Mouse (Mus musculus): ENCODE measurements around the gene Aig1. TPM values are rescaled to one million over a fixed set of nuclear protein-coding genes. Genes with fewer than 3 reads are reported as not detected.

The Aig1 gene
- total and polyA plus RNA-seq, 3 experiments: 0.13 TPM; not detected in 2

- DNase-seq (ENCODE audit: low read depth, low spot score): no peak
- Histone ChIP-seq H3K4me1 (ENCODE audit: control insufficient read depth in 1 of 2, insufficient read depth in 2 of 2, low read length in 2 of 2) (no peaks in the 10 kb centered on the region), H3K9me3 (replicated peaks; ENCODE audit: insufficient read depth, low read length) (no peaks in the 10 kb centered on the region), H3K27me3 (ENCODE audit: control insufficient read depth in 1 of 2, insufficient read depth in 2 of 2, low read length in 2 of 2) (no peaks in the 10 kb centered on the region), H3K79me2 (ENCODE audit: control insufficient read depth, insufficient read depth, low read length, poor library complexity) (no peaks in the 10 kb centered on the region), H3K4me3 (ENCODE audit: control insufficient read depth in 1 of 2, insufficient read depth in 1 of 2, low read depth in 2 of 2, low read length in 2 of 2) (no peak overlapping the region), H3K36me3 (ENCODE audit: control insufficient read depth in 1 of 2, insufficient read depth in 2 of 2, low read length in 2 of 2) (no peaks in the 10 kb centered on the region), H3K9ac (ENCODE audit: control insufficient read depth, low read depth, low read length, poor library complexity, severe bottlenecking) (no peak overlapping the region), H3K27ac (ENCODE audit: control insufficient read depth, low read depth, low read length) (no peak overlapping the region)
- TF ChIP-seq EP300 (IDR thresholded peaks at IDR 0.05; ENCODE audit: low read depth in 1 of 2, low read length in 2 of 2) (no peak), ZNF384 (IDR thresholded peaks at IDR 0.05; ENCODE audit: low read depth, low read length) (no peak), ZMIZ1 (IDR thresholded peaks at IDR 0.05; ENCODE audit: low read depth, low read length) (no peak), USF2 (IDR thresholded peaks at IDR 0.05; ENCODE audit: borderline replicate concordance in 1 of 2, insufficient read depth in 1 of 2, low read depth in 1 of 2, low read length in 2 of 2) (no peak), GABPA (IDR thresholded peaks at IDR 0.05; ENCODE audit: low read depth, low read length) (no peak), MXI1 (IDR thresholded peaks at IDR 0.05; ENCODE audit: low read depth, low read length) (no peak), UBTF (IDR thresholded peaks at IDR 0.05; ENCODE audit: borderline replicate concordance, insufficient read depth, low read depth, low read length) (no peak), GATA1 (IDR thresholded peaks at IDR 0.05; ENCODE audit: low read depth, low read length) (no peak), MAZ (IDR thresholded peaks at IDR 0.05; ENCODE audit: low read depth, low read length) (no peak), JUND (IDR thresholded peaks at IDR 0.05; ENCODE audit: low read depth, low read length) (no peak), MEF2A (IDR thresholded peaks at IDR 0.05; ENCODE audit: extremely low read depth, insufficient replicate concordance, low read depth, low read length, poor library complexity, severe bottlenecking) (no peak)
These were observed 172.5 kb downstream of the Aig1 start for GRCm38 (mm10) chr10:13696326-13696725.

- H3K36me3 ChIP-seq (ENCODE audit: control insufficient read depth in 1 of 2, insufficient read depth in 2 of 2, low read length in 2 of 2): no peaks in the 10 kb centered on the region
- TF ChIP-seq CTCF (IDR thresholded peaks at IDR 0.05 in 2 of 3, conservative IDR thresholded peaks at IDR 0.05 in 1 of 3; ENCODE audit: control insufficient read depth in 1 of 3, insufficient read depth in 1 of 3, low read depth in 2 of 3, low read length in 3 of 3, poor library complexity in 1 of 3, severe bottlenecking in 1 of 3) (no peak), RCOR1 (IDR thresholded peaks at IDR 0.05; ENCODE audit: low read depth, low read length) (no peak), ETS1 (IDR thresholded peaks at IDR 0.05; ENCODE audit: low read depth, low read length) (no peak)
- H3K27me3 ChIP-seq (ENCODE audit: control insufficient read depth in 1 of 2, insufficient read depth in 2 of 2, low read length in 2 of 2): no peaks in the 10 kb centered on the region
These were observed 175.5 kb downstream of the Aig1 start for GRCm38 (mm10) chr10:13693276-13693675.

GRCm38 (mm10) chr10:13690773-13691172, 178.0 kb downstream of the Aig1 start:
- Histone ChIP-seq H3K9me3 (replicated peaks; ENCODE audit: insufficient read depth, low read length) (no peaks in the 10 kb centered on the region), H3K27ac (ENCODE audit: control insufficient read depth, low read depth, low read length) (no peak overlapping the region), H3K27me3 (ENCODE audit: control insufficient read depth in 1 of 2, insufficient read depth in 2 of 2, low read length in 2 of 2) (no peaks in the 10 kb centered on the region), H3K4me3 (ENCODE audit: control insufficient read depth in 1 of 2, insufficient read depth in 1 of 2, low read depth in 2 of 2, low read length in 2 of 2) (no peak overlapping the region), H3K4me1 (ENCODE audit: control insufficient read depth in 1 of 2, insufficient read depth in 2 of 2, low read length in 2 of 2) (no peaks in the 10 kb centered on the region), H3K36me3 (ENCODE audit: control insufficient read depth in 1 of 2, insufficient read depth in 2 of 2, low read length in 2 of 2) (no peaks in the 10 kb centered on the region), H3K79me2 (ENCODE audit: control insufficient read depth, insufficient read depth, low read length, poor library complexity) (no peaks in the 10 kb centered on the region), H3K9ac (ENCODE audit: control insufficient read depth, low read depth, low read length, poor library complexity, severe bottlenecking) (no peak overlapping the region)
- TF ChIP-seq POLR2AphosphoS5 (IDR thresholded peaks at IDR 0.05; ENCODE audit: borderline replicate concordance, low read depth, low read length) (no peak), MYC (IDR thresholded peaks at IDR 0.05; ENCODE audit: low read depth, low read length) (no peak), E2F4 (IDR thresholded peaks at IDR 0.05; ENCODE audit: borderline replicate concordance, low read depth, low read length) (no peak), ZC3H11A (IDR thresholded peaks at IDR 0.05; ENCODE audit: low read depth, low read length) (no peak), HCFC1 (IDR thresholded peaks at IDR 0.05; ENCODE audit: low read depth, low read length) (no peak), GABPA (IDR thresholded peaks at IDR 0.05; ENCODE audit: low read depth, low read length) (no peak), RAD21 (IDR thresholded peaks at IDR 0.05; ENCODE audit: low read depth, low read length) (no peak)
- DNase-seq (ENCODE audit: low read depth, low spot score): no peak

More at GRCm38 (mm10) chr10:13693276-13693675, 175.5 kb downstream of the Aig1 start:
- H3K4me1 ChIP-seq (ENCODE audit: control insufficient read depth in 1 of 2, insufficient read depth in 2 of 2, low read length in 2 of 2): no peaks in the 10 kb centered on the region
- H3K79me2 ChIP-seq (ENCODE audit: control insufficient read depth, insufficient read depth, low read length, poor library complexity): no peaks in the 10 kb centered on the region
- no peaks in the 10 kb centered on the region for H3K9me3 ChIP-seq (replicated peaks; ENCODE audit: insufficient read depth, low read length)
- DNase-seq (ENCODE audit: low read depth, low spot score): no peak
- H3K4me3 ChIP-seq (ENCODE audit: control insufficient read depth in 1 of 2, insufficient read depth in 1 of 2, low read depth in 2 of 2, low read length in 2 of 2): no peak overlapping the region
- H3K9ac ChIP-seq (ENCODE audit: control insufficient read depth, low read depth, low read length, poor library complexity, severe bottlenecking): no peak overlapping the region
- no peak overlapping the region for H3K27ac ChIP-seq (ENCODE audit: control insufficient read depth, low read depth, low read length)
